Mouse (Mus musculus): ENCODE measurements around the gene Skor1.

Gene Skor1

GRCm38 (mm10) chr9:63091101-63091921 lies 57.5 kb downstream of the Skor1 start:
- no peak for DNase-seq (ENCODE audit: low read depth, low spot score)

- DNase-seq (ENCODE audit: low read depth, low spot score): no peak
These were observed 59.6 kb downstream of the Skor1 start for GRCm38 (mm10) chr9:63089141-63089540.
